Mouse (Mus musculus) embryonic facial prominence, embryonic 11.5 days (tissue): ENCODE results near the gene Fras1. TPM values are rescaled to one million over a fixed set of nuclear protein-coding genes. Genes with fewer than 3 reads are reported as not detected.
A peak's percentile ranks its signal among the peaks of the same experiment; 100 is the strongest.

ENCODE experiments used
- ATAC-seq: fragments of 200-750 bp; cut with Nextera tagmentation; replicated peaks from 2 replicates; pipeline ENCODE4 v1.8.0; 2017; ENCODE audit warnings: low read depth; ENCODE audit not compliant: insufficient number of reproducible peaks, low FRiP score, low TSS enrichment
- DNase-seq: peaks from one replicate; pipeline ENCODE4 v3.0.0-alpha.2; 2015; ENCODE audit warnings: low spot score
- H3K27ac ChIP-seq: fragments of 300-500 bp; sonication (generic); replicated peaks from 2 replicates; pipeline ENCODE4 v1.5.1; 2014; ENCODE audit warnings: mild to moderate bottlenecking, low read depth, low read length, control low read depth
- H3K27me3 ChIP-seq: fragments of 300-500 bp; sonication (generic); 2 replicates; pipeline ENCODE4 v1.6.1; 2014; ENCODE audit warnings: mild to moderate bottlenecking, low read length, moderate library complexity, mixed read lengths; ENCODE audit not compliant: control insufficient read depth, insufficient read depth
- H3K36me3 ChIP-seq: fragments of 300-500 bp; sonication (generic); replicated peaks from 2 replicates; pipeline ENCODE4 v1.6.1; 2014; ENCODE audit warnings: low read depth, mild to moderate bottlenecking, low read length, moderate library complexity, mixed read lengths; ENCODE audit not compliant: control insufficient read depth, insufficient read depth
- H3K4me1 ChIP-seq: fragments of 300-500 bp; sonication (generic); 2 replicates; pipeline ENCODE4 v1.6.1; 2014; ENCODE audit warnings: low read length, mixed read lengths; ENCODE audit not compliant: control insufficient read depth, insufficient read depth
- H3K4me2 ChIP-seq: fragments of 300-500 bp; sonication (generic); 2 replicates; pipeline ENCODE4 v1.6.1; 2014; ENCODE audit warnings: low read depth, mild to moderate bottlenecking, control low read depth, low read length, moderate library complexity
- H3K4me3 ChIP-seq: fragments of 300-500 bp; sonication (generic); 2 replicates; pipeline ENCODE4 v1.5.1; 2014; ENCODE audit warnings: low read depth, low read length, control low read depth
- H3K9ac ChIP-seq: fragments of 300-500 bp; sonication (generic); replicated peaks from 2 replicates; pipeline ENCODE4 v1.6.1; 2014; ENCODE audit warnings: mild to moderate bottlenecking, control low read depth, low read length
- H3K9me3 ChIP-seq: fragments of 300-500 bp; sonication (generic); replicated peaks from 2 replicates; pipeline ENCODE4 v1.6.1; 2016; ENCODE audit warnings: mild to moderate bottlenecking, low read length, inconsistent platforms, mixed read lengths; ENCODE audit not compliant: control insufficient read depth
- WGBS: fragments of 180-500 bp; shearing (Covaris S2); extraction: QIAGEN DNeasy Blood & Tissue Kit; methylation state at CpG from one replicate; pipeline ENCODE4 v1.1.7; 2014; 5-methylcytosine and 5-hydroxymethylcytosine counted together
- polyA plus RNA-seq: library from polyadenylated mRNA; unstranded; fragments of >200 nt; fragmentation: Nextera tagmentation; extraction: Ambion mirVana; gene quantifications from 2 replicates; pipeline ENCODE4 v1.2.1, GENCODE M21; 2014

Fras1 gene
- polyA plus RNA-seq, 1 experiment from 2014 or later: 15.3 TPM

DNA sequence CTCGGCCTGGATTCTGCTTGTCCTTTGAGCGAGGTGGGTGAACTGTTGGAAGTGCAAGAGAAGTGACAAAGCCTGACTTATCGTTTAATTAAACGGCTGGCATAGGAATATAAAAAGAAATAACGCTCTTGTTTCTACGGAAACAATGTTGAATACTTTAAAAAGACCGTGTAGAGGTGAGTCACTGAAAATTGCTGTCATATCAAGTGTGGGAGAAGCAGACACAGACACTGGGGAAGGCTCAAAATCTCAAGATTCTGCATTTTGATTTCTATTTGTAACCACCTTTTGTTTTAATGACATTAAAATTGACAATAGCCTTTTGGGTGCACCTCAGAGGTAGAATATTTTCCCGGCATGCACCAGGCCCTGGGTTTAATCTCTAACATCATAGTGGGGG, 14.6 kb downstream of the Fras1 start:
- 90% methylated on average over 8 of the region's 8 CpGs for WGBS
- no peak overlapping the region for H3K4me3 ChIP-seq
- ATAC-seq (no peak), DNase-seq (no peak)
- H3K9me3 ChIP-seq: no peaks in the 10 kb centered on the region
- no peaks in the 10 kb centered on the region; the same call in 1 of the 2 replicates for H3K36me3 ChIP-seq
- H3K9ac ChIP-seq: no peak overlapping the region
- no peaks in the 10 kb centered on the region for H3K27me3 ChIP-seq
- no peaks in the 10 kb centered on the region for H3K4me1 ChIP-seq
- H3K4me2 ChIP-seq: no peak overlapping the region
- H3K27ac ChIP-seq: no peak overlapping the region

DNA sequence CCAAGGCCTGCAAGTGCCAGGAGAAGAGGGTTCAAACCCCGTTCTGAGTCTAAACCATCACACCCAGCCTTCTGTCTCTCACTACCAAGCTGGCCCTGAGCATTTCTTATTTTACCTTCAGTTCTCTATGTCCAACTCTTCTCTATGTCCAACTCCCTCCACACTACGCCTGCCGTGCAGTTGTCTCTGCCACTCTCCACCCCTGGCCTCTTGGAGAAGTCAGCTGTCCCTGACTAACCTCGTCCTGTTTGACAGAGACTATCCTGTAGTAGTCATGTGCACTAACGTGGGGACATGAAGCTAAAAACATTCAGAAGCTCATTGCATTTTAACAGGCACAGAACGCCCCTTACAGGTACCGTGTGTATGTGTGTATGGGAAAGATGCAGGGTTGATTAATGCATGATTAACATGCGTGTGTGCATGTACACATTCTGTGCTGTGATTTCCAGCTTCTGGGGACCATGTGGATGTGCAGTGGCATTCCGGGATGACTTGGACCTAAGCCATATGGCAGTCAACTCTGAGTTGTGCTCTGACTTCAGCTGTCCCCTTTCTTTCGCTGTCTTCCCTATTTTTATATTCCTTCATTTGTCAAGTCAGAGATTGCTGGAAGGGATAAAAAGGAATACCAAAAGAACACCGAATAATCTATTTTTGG, 16.3 kb downstream of the Fras1 start:
- Histone ChIP-seq H3K27me3 (no peaks in the 10 kb centered on the region), H3K4me1 (no peaks in the 10 kb centered on the region), H3K4me2 (no peak overlapping the region), H3K27ac (no peak overlapping the region), H3K4me3 (no peak overlapping the region), H3K36me3 (no peaks in the 10 kb centered on the region; the same call in 1 of the 2 replicates), H3K9ac (no peak overlapping the region), H3K9me3 (no peaks in the 10 kb centered on the region)
- DNase-seq (no peak), ATAC-seq (no peak)
- 89% methylated on average over 11 of the region's 11 CpGs for WGBS

DNA sequence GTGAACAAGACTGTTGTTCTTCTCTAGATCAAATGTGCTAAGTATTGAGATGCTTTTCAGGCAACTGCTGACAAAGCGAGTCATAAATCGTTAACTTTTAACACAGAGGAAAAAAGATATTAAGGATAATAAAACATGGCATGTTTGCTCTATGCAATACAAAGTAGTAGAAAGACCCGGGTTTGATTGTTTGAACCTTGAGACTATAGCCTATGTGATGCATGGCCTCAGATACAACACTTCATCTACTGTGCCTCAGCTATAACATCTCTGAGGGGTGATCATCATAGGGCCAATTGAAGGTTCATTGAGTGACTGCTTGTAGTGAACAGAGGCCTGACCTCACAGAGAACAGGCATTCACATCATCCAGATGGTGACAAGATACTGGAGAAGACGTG, 17.3 kb downstream of the Fras1 start:
- ATAC-seq (no peak), DNase-seq (no peak)
- H3K4me1 ChIP-seq: no peaks in the 10 kb centered on the region
- no peaks in the 10 kb centered on the region for H3K9me3 ChIP-seq
- no peak overlapping the region for H3K4me3 ChIP-seq
- H3K27me3 ChIP-seq: no peaks in the 10 kb centered on the region
- no peak overlapping the region for H3K27ac ChIP-seq
- H3K9ac ChIP-seq: no peak overlapping the region
- no peaks in the 10 kb centered on the region; the same call in 1 of the 2 replicates for H3K36me3 ChIP-seq
- 93% methylated on average over 4 of the region's 4 CpGs for WGBS
- H3K4me2 ChIP-seq: no peak overlapping the region

DNA sequence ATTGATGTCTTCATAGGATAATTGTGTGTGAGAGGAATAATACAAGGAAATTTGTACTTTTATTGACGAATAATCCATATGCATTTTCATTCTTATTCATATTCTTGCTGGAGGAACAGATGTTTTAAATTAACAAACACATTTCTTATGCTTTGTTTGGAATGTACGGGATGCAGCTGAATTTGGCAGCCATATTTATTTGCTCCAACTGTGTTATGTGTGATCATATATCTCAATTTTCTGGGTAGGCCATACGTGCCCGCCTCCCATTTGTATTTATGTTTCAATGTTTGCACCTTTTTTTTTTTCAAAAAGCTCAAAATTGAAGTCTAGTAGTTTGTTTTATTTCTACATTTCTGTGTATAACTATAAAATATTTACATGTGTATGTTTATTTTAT, 21.2 kb downstream of the Fras1 start:
- Histone ChIP-seq H3K4me3 (no peak overlapping the region), H3K27ac (no peak overlapping the region), H3K9me3 (no peaks in the 10 kb centered on the region), H3K27me3 (no peaks in the 10 kb centered on the region), H3K36me3 (no peaks in the 10 kb centered on the region), H3K4me2 (no peak overlapping the region), H3K4me1 (no peaks in the 10 kb centered on the region), H3K9ac (no peak overlapping the region)
- WGBS: 88% methylated on average over 4 of the region's 4 CpGs
- DNase-seq (no peak), ATAC-seq (no peak)

DNA sequence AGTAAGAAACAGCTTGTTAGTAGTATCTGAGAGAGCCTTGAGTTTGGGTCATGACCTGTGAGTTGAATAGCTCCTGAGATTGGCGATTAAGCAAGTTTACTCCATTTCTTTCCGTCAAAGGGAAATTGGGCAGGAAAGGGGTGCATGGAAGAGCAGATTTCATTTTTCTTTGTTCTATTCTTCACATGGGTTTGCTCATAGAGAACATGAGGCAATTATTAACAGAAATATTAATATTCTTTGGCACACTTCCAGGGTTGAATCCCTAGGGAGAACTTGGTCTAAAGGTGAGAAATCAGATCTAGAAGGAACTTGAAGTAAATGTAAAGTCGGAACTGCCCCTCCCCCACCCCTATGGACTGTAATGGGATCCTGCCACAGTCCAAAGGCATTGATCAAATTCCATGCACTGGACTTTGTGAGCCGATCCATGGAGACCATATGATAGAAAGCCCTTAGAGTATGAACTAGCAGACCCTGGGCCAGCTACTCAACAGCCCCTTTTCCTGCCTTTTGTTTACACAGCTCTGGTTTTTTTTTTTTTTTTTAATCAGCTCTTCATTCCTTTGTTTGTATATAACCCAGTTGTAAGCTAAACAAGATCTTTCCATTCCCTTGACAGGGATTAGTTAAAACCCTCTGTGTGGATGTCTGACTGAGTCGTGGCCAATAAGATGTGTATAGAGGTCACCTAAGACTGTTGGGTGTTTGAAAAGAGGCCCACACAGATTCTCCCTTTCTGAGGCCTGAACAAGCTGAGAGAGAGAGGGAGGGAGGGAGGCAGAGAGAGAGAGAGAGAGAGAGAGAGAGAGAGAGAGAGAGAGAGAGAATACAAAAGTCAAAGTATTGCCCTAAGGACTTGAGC, 22.3 kb downstream of the Fras1 start:
- Histone ChIP-seq H3K4me3 (no peak overlapping the region), H3K9ac (no peak overlapping the region), H3K36me3 (no peaks in the 10 kb centered on the region), H3K27me3 (no peaks in the 10 kb centered on the region), H3K4me2 (no peak overlapping the region), H3K27ac (no peak overlapping the region), H3K4me1 (no peaks in the 10 kb centered on the region), H3K9me3 (no peaks in the 10 kb centered on the region)
- ATAC-seq: peak; percentile 78; the same call in 1 of the 2 replicates
- WGBS: 25% methylated on average over 5 of the region's 5 CpGs
- DNase-seq: peak; percentile 70

DNA sequence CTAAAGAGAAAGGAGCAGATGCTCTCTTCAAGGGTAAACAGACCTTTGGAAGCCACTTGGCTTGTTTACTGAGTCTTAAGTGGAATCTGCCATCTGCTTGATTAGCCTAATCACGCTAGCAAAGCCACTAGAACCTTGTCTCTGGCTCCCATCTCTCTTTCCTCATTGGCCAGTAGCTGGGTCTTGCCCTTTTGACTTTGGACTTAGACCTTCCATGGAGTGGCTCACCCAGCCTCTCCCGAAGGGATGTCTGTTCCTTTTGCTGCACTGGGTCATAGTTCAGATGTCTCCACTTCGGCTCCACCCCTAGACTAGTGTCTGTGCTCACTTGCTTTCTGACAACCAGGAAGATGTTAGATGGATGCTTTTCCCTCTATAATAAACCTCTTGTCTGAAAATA, 28.8 kb downstream of the Fras1 start:
- no peak overlapping the region for H3K27ac ChIP-seq

DNA sequence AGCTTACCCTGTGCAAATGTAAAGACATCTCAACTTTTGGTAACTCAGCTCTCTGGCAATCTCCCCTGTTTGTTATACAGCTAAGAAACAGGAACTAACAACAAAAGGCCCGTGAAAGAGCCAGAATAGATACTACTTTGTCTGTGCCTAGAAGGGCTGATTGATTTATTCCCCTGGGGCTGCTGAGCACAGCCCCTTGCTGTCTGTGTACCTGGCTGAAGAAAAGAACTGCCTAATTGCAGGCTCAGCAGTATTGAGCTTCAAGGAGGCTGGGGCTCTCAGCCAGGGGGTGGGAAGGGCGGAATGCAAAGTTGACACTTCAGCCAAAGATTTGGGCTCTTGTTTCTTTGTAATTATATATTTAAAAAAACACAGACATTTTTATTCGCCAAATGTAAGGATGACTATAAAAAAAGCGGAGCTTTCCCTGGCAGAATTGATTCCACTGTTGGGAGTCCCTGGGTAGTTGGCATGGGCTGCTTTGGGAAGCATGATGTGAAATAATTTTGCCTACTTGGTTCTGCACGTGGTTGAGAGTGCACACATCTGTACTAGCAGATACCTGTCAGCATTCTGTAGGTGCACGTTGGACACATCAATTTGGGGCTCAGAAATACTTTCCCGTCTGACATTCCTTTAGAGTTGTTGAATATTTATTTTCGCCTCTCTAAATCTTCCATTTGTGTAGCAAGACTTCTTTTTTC, 31.5 kb downstream of the Fras1 start:
- H3K4me1 ChIP-seq: no peaks in the 10 kb centered on the region
- DNase-seq: peak; percentile 11
- H3K9me3 ChIP-seq: no peaks in the 10 kb centered on the region
- no peak overlapping the region for H3K27ac ChIP-seq
- no peak overlapping the region for H3K4me2 ChIP-seq
- 0 out of 2 replicates have a peak, but pooled peaks have one; percentile 23 for ATAC-seq
- no peaks in the 10 kb centered on the region for H3K27me3 ChIP-seq
- no peak overlapping the region for H3K4me3 ChIP-seq
- no peaks in the 10 kb centered on the region for H3K36me3 ChIP-seq
- 56% methylated on average over 8 of the region's 8 CpGs for WGBS
- no peak overlapping the region for H3K9ac ChIP-seq

More for the DNA sequence above, 28.8 kb downstream of the Fras1 start:
- ATAC-seq (no peak), DNase-seq (no peak)
- no peak overlapping the region for H3K4me3 ChIP-seq
- no peak overlapping the region for H3K4me2 ChIP-seq
- 81% methylated on average over 3 of the region's 3 CpGs for WGBS
- no peaks in the 10 kb centered on the region for H3K27me3 ChIP-seq
- no peaks in the 10 kb centered on the region for H3K36me3 ChIP-seq
- no peak overlapping the region for H3K9ac ChIP-seq
- H3K9me3 ChIP-seq: no peaks in the 10 kb centered on the region
- H3K4me1 ChIP-seq: no peaks in the 10 kb centered on the region
